Mouse (Mus musculus): ENCODE measurements around the gene Vmn2r93. TPM values are rescaled to one million over a fixed set of nuclear protein-coding genes. Genes with fewer than 3 reads are reported as not detected.

Vmn2r93 gene
- polyA plus RNA-seq (2012; ENCODE audit: insufficient read depth, insufficient read length, missing spikeins), result not detected in 2 replicates

DNA sequence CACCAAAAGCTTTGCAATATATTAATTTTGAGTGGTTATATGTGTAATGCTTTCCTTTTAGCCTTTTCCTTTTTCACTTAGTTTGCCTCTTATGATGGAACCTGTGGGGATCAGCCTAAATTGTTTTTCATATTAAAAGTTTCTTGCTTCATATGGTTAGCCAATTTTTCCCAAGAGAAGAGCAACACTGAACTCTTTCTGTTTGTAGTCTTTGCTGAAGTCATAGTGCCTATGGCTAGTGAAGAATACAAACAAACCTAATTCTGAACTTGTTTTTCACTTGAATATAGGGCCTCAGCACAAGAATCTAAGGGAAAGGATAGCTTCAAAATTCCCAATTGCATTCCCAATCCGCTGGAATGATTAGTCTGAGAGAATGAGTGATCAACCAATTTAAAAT lies at the start of gene Vmn2r93:
Gene Vmn2r93, plus strand, starts transcription at position 301 of the 400 bp plus-strand sequence.
- Histone ChIP-seq H3K4me1 (ENCODE audit: control insufficient read depth, insufficient read depth, insufficient read length, low read length) (no peaks in the 10 kb centered on the region), H3K4me3 (ENCODE audit: insufficient read depth, low read depth, low read length) (no peak within 1 kb of the TSS), H3K27ac (replicated peaks; ENCODE audit: low read depth, low read length) (no peak within 1 kb of the TSS)

DNA sequence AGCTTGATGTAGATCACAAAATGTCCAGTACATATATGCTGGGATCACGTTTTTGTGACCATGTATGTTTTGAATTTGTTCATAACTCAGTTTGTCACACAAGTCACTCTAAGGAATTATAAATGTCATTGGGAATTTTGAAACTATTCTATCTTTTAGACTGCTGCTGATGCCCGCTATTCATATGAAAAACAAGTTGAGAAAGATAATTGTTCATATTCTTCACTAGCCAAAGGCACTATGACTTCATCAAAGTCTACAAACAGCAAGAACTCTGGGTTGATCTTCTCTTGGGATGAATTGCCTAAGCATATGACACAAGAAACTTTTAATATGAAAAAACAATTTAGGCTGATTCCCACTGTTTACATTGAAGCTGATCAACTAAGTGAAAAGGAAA lies 20.2 kb upstream of the Vmn2r93 start, which contains the start of gene Vmn2r94:
Gene Vmn2r94, minus strand, starts transcription at position 101 of the 400 bp plus-strand sequence.
- no peak within 1 kb of the TSS for H3K27ac ChIP-seq (replicated peaks; ENCODE audit: low read depth, low read length)
- H3K4me1 ChIP-seq (ENCODE audit: control insufficient read depth, insufficient read depth, insufficient read length, low read length), result no peaks in the 10 kb centered on the region
- H3K4me3 ChIP-seq (ENCODE audit: insufficient read depth, low read depth, low read length), result no peak within 1 kb of the TSS

- no peak overlapping the region for H3K27ac ChIP-seq (replicated peaks; ENCODE audit: low read depth, low read length)
- no peaks in the 10 kb centered on the region for H3K4me1 ChIP-seq (ENCODE audit: control insufficient read depth, insufficient read depth, insufficient read length, low read length)
- H3K4me3 ChIP-seq (ENCODE audit: insufficient read depth, low read depth, low read length), result no peak overlapping the region
Observed at GRCm38 (mm10) chr17:18323031-18323430, 25.1 kb downstream of the Vmn2r93 start.

GRCm38 (mm10) chr17:18360007-18360406 lies 62.1 kb downstream of the Vmn2r93 start:
- H3K4me3 ChIP-seq (ENCODE audit: insufficient read depth, low read depth, low read length), result no peak overlapping the region
- H3K4me1 ChIP-seq (ENCODE audit: control insufficient read depth, insufficient read depth, insufficient read length, low read length), result no peaks in the 10 kb centered on the region
- H3K27ac ChIP-seq (replicated peaks; ENCODE audit: low read depth, low read length), result no peak overlapping the region

DNA sequence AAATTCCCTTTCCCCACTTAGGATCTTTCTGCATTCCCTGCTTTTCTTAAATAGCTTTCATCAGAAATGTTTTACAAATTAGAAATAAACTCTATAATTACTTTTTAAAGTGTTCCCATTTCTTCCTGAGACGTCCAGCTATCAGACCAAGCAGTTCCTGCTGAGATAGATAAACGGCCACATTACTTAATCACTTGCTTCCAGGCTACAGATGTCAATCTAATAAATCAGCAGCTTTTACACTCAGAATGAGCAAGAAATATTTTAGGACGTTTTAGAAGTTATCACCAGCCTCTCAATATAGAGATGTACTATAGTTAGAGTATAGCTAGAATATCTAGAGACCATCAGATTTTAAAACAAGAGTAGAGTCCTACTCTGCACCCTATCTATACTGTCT lies 62.7 kb downstream of the Vmn2r93 start:
- H3K4me1 ChIP-seq (ENCODE audit: control insufficient read depth, insufficient read depth, insufficient read length, low read length), result no peaks in the 10 kb centered on the region
- no peak overlapping the region for H3K4me3 ChIP-seq (ENCODE audit: insufficient read depth, low read depth, low read length)
- H3K27ac ChIP-seq (replicated peaks; ENCODE audit: low read depth, low read length), result no peak overlapping the region

Other genes starting within 250 kb of the Vmn2r93 start
- gene Vmn2r124, start 248.7 kb upstream of the Vmn2r93 start, polyA plus RNA-seq (2012; ENCODE audit: insufficient read depth, insufficient read length, missing spikeins), result not detected in 2 replicates
- not detected in 2 replicates for gene Vmn2r91, start 213.1 kb upstream of the Vmn2r93 start, polyA plus RNA-seq (2012; ENCODE audit: insufficient read depth, insufficient read length, missing spikeins)
- gene Vmn2r92, start 146.2 kb upstream of the Vmn2r93 start, polyA plus RNA-seq (2012; ENCODE audit: insufficient read depth, insufficient read length, missing spikeins), result not detected in 2 replicates
- not detected in 2 replicates for gene Vmn2r94, start 20.3 kb upstream of the Vmn2r93 start, polyA plus RNA-seq (2012; ENCODE audit: insufficient read depth, insufficient read length, missing spikeins)
- not detected in 2 replicates for gene Vmn2r95, start 126.0 kb downstream of the Vmn2r93 start, polyA plus RNA-seq (2012; ENCODE audit: insufficient read depth, insufficient read length, missing spikeins)

Data from brown adipose tissue, adult 24 weeks (tissue).